Mouse (Mus musculus) hindbrain, embryonic 11.5 days (tissue): ENCODE measurements around the gene Lgals4. TPM values are rescaled to one million over a fixed set of nuclear protein-coding genes. Genes with fewer than 3 reads are reported as not detected.
A peak's percentile ranks its signal among the peaks of the same experiment; 100 is the strongest.
"Not testable (repeated sequence)": the region's sequence is repeated elsewhere in the genome, so short reads cannot be mapped to it uniquely, and the experiment has no call there.

Source experiments
- ATAC-seq: fragments of 200-750 bp; cut with Nextera tagmentation; 2 replicates; pipeline ENCODE4 v1.8.0; 2017; ENCODE audit warnings: mild to moderate bottlenecking, moderate TSS enrichment, moderate library complexity; ENCODE audit not compliant: low FRiP score
- DNase-seq: peaks from one replicate; pipeline ENCODE4 v3.0.0-alpha.2; 2015; ENCODE audit warnings: low spot score
- H3K27ac ChIP-seq: fragments of 300-500 bp; sonication (generic); 2 replicates; pipeline ENCODE4 v1.5.1; 2014; ENCODE audit warnings: mild to moderate bottlenecking, low read depth, low read length
- H3K27me3 ChIP-seq: fragments of 300-500 bp; sonication (generic); 2 replicates; pipeline ENCODE4 v1.6.1; 2014; ENCODE audit warnings: mild to moderate bottlenecking, low read length, moderate library complexity, mixed read lengths; ENCODE audit not compliant: control insufficient read depth, insufficient read depth
- H3K36me3 ChIP-seq: fragments of 300-500 bp; sonication (generic); 2 replicates; pipeline ENCODE4 v1.6.1; 2014; ENCODE audit warnings: mild to moderate bottlenecking, low read length, moderate library complexity, mixed read lengths; ENCODE audit not compliant: control insufficient read depth, insufficient read depth
- H3K4me1 ChIP-seq: fragments of 300-500 bp; sonication (generic); replicated peaks from 2 replicates; pipeline ENCODE4 v1.6.1; 2014; ENCODE audit warnings: low read length, mixed read lengths; ENCODE audit not compliant: control insufficient read depth, insufficient read depth
- H3K4me2 ChIP-seq: fragments of 300-500 bp; sonication (generic); replicated peaks from 2 replicates; pipeline ENCODE4 v1.6.1; 2014; ENCODE audit warnings: mild to moderate bottlenecking, low read depth, low read length
- H3K4me3 ChIP-seq: fragments of 300-500 bp; sonication (generic); 2 replicates; pipeline ENCODE4 v1.5.1; 2014; ENCODE audit warnings: low read depth, low read length
- H3K9ac ChIP-seq: fragments of 300-500 bp; sonication (generic); 2 replicates; pipeline ENCODE4 v1.6.1; 2014; ENCODE audit warnings: low read depth, low read length
- H3K9me3 ChIP-seq: fragments of 300-500 bp; sonication (generic); 2 replicates; pipeline ENCODE4 v1.6.1; 2016; ENCODE audit warnings: low read length; ENCODE audit not compliant: control insufficient read depth
- WGBS: fragments of 180-500 bp; shearing (Covaris S2); extraction: QIAGEN DNeasy Blood & Tissue Kit; methylation state at CpG from one replicate; pipeline ENCODE4 v1.1.7; 2014; 5-methylcytosine and 5-hydroxymethylcytosine counted together
- polyA plus RNA-seq: library from polyadenylated mRNA; unstranded; fragments of >200 nt; fragmentation: Nextera tagmentation; extraction: Ambion mirVana; gene quantifications from 2 replicates; pipeline ENCODE4 v1.2.1, GENCODE M21; 2014

Lgals4 gene
- polyA plus RNA-seq, 1 experiment from 2014 or later = 2.5 TPM

- Histone ChIP-seq H3K4me2 (no peak overlapping the region), H3K36me3 (no peaks in the 10 kb centered on the region), H3K27ac (no peak overlapping the region), H3K4me3 (no peak overlapping the region), H3K9me3 (no peaks in the 10 kb centered on the region), H3K27me3 (no peaks in the 10 kb centered on the region), H3K9ac (0 out of 2 replicates have a peak overlapping the region, but pooled peaks have one; percentile 15), H3K4me1 (no peaks in the 10 kb centered on the region)
- WGBS = 63% methylated on average over 9 of the region's 9 CpGs
- no peak for ATAC-seq
- DNase-seq = no peak
Observed at GRCm38 (mm10) chr7:28864288-28864750, 30.7 kb downstream of the Lgals4 start.

- 0 out of 2 replicates have a peak overlapping the region, but pooled peaks have one; percentile 11 for H3K9ac ChIP-seq
- no peaks in the 10 kb centered on the region for H3K4me1 ChIP-seq
- no peaks in the 10 kb centered on the region for H3K9me3 ChIP-seq
- no peak for ATAC-seq
- H3K36me3 ChIP-seq = no peaks in the 10 kb centered on the region
- WGBS = 46% methylated on average over 33 of the region's 33 CpGs
- peak overlapping the region; percentile 4; the same call in 1 of the 2 replicates for H3K4me3 ChIP-seq
- no peaks in the 10 kb centered on the region for H3K27me3 ChIP-seq
- H3K27ac ChIP-seq = no peak overlapping the region
- DNase-seq = peak; percentile 72
- H3K4me2 ChIP-seq = peak overlapping the region; percentile 29
Observed at GRCm38 (mm10) chr7:28865481-28866300, 32.0 kb downstream of the Lgals4 start.

DNA sequence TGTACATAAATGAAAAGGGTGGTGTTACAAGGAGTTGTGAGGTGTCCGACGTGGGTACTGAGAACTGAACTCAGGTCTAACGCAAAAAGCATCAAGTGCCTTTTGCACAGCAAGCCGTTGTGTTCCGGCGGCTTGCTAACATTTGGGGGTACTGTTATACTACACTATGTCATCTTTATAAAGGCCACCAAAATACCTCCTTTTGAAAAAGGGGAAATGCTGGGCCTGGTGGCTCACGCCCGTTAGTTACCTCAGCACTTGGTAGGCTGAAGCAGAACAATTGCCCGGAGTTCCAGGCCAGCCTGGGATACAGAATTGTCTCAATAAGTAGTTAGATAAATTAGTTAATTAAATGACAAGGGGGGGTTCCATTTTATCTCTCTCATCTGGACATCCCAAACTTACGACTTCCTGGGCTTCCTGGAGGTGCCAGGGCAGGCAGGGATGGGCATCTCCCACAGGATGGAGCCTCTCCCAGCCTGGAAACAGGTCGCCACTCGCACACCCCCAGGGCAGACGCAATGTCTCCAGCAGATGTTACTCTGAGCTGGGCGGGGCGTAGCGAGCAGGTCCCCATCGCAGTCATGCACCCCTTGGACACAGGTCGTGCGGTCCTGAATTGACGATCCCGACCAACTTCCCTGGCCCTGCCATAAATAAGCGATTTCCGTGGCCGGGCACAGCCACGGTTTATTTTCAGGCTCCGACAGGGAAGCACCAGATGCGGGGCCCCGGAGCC is 33.3 kb downstream of the Lgals4 start:
- no peaks in the 10 kb centered on the region for H3K36me3 ChIP-seq
- no peak overlapping the region for H3K4me2 ChIP-seq
- no peak for ATAC-seq
- H3K27me3 ChIP-seq = no peaks in the 10 kb centered on the region
- DNase-seq = no peak
- H3K4me3 ChIP-seq = no peak overlapping the region
- no peaks in the 10 kb centered on the region for H3K4me1 ChIP-seq
- H3K27ac ChIP-seq = no peak overlapping the region
- 93% methylated on average over 28 of the region's 28 CpGs for WGBS
- no peak overlapping the region for H3K9ac ChIP-seq
- no peaks in the 10 kb centered on the region for H3K9me3 ChIP-seq

DNA sequence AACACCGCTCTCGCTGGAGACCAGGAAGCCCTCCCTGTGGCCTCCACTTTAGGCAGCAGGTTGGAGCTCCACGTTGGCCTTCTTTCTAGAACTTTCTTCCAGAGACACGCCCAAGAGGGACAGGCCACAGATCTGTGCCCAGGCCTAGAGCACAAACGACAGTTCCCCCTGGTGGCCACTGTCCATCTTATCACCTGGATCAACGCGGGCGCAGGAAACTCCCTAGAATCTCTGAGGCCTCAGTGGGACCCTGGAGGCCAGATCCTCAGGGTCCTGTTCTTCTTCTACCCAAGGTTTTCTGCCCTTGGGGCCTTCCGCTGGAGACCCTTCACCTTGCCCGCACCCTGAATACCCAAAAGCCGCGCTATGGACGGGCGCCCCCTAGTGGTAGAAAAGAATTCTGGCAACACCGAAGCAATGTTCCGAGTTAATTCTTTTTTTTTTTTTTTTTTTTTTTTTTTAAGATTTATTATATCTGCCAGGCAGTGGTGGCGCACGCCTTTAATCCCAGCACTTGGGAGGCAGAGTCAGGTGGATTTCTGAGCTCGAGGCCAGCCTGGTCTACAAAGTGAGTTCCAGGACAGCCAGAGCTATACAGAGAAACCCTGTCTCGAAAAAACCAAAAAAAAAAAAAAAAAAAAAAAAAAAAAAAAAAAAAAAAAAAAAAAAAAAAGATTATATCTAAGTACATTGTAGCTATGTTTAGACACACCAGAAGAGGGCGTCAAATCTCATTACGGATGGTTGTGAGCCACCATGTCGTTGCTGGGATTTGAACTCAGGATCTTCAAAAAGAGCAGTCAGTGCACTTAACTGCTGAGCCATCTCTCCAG is 34.1 kb downstream of the Lgals4 start:
- H3K4me2 ChIP-seq, ATAC-seq, H3K4me3 ChIP-seq, H3K4me1 ChIP-seq, H3K36me3 ChIP-seq, H3K9ac ChIP-seq, H3K27me3 ChIP-seq, H3K9me3 ChIP-seq, H3K27ac ChIP-seq: not testable (repeated sequence)
- peak; percentile 83 for DNase-seq
- 32% methylated on average over 23 of the region's 23 CpGs for WGBS

DNA sequence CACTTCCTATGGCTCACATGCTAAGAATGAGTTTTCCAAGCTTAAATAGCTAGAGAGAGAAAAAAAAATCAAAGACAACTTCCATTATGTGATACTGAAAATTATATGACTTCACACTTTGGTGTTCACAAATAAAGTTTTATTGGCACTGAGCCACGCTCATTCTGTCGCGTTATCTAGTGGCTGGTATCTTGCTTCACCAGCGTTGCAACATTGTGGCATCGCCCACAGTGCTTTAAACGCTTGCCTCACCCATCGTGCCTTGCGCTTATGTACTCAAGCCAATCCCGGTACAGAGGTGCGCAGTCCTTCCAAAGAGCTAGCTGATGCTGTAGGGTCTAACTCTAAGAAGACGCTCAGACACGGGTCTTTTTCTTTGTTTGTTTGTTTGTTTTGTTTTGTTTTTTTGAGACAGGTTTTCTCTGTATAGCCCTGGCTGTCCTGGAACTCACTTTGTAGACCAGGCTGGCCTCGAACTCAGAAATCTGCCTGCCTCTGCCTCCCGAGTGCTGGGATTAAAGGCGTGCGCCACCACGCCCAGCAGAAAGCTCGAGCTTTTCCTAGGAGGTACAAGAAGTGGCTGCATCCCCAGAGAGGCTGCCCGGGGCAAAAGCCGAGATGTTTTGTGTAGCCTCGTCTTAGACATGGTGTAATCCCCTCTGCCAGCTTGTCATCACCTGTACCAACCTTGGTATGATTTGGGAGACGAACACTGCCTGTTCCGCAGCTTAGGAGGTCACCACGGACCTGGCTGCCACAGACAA is 37.4 kb downstream of the Lgals4 start:
- Histone ChIP-seq H3K27ac (no peak overlapping the region), H3K9me3 (no peaks in the 10 kb centered on the region), H3K36me3 (no peaks in the 10 kb centered on the region), H3K4me3 (no peak overlapping the region), H3K4me2 (no peak overlapping the region), H3K9ac (no peak overlapping the region), H3K27me3 (no peaks in the 10 kb centered on the region), H3K4me1 (no peaks in the 10 kb centered on the region)
- WGBS = 91% methylated on average over 24 of the region's 24 CpGs
- ATAC-seq (no peak), DNase-seq (no peak)

- no peak overlapping the region for H3K9ac ChIP-seq
- no peak for DNase-seq
- no peaks in the 10 kb centered on the region for H3K4me1 ChIP-seq
- no peak overlapping the region for H3K27ac ChIP-seq
- no peak for ATAC-seq
- H3K27me3 ChIP-seq = no peaks in the 10 kb centered on the region
- no peaks in the 10 kb centered on the region for H3K9me3 ChIP-seq
- no peak overlapping the region for H3K4me2 ChIP-seq
- H3K36me3 ChIP-seq = no peaks in the 10 kb centered on the region
- 88% methylated on average over 2 of the region's 2 CpGs for WGBS
- no peak overlapping the region for H3K4me3 ChIP-seq
Observed at GRCm38 (mm10) chr7:28874565-28874964, 40.9 kb downstream of the Lgals4 start.

DNA sequence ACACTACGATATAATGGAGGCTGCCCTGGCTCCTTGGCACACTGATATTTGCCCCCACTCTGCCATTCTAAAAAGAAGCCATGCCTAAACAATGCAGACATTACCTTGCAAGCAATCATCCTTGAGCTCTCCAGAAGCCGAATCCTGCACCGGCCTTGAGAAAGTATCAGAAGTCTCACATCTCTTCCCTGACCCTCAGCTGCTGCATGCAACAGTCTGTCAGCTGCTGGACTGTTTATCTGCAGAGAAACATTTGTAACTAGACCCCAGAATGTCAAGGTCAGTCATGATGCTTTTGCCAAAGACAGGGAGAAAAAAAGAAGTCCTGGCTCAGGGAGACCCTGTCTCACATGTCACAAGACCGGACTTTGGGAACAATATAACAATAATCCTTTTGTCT is 42.4 kb downstream of the Lgals4 start:
- no peak for ATAC-seq
- H3K4me3 ChIP-seq = no peak overlapping the region
- no peak overlapping the region for H3K4me2 ChIP-seq
- WGBS = 77% methylated on average over 4 of the region's 4 CpGs
- H3K9me3 ChIP-seq = no peaks in the 10 kb centered on the region
- no peak overlapping the region for H3K27ac ChIP-seq
- H3K4me1 ChIP-seq = no peaks in the 10 kb centered on the region
- no peaks in the 10 kb centered on the region for H3K27me3 ChIP-seq
- no peak for DNase-seq
- no peaks in the 10 kb centered on the region for H3K36me3 ChIP-seq
- no peak overlapping the region for H3K9ac ChIP-seq

- DNase-seq (no peak), ATAC-seq (no peak)
- Histone ChIP-seq H3K27ac (no peak overlapping the region), H3K36me3 (no peaks in the 10 kb centered on the region), H3K4me1 (no peaks in the 10 kb centered on the region), H3K4me3 (no peak overlapping the region), H3K27me3 (no peaks in the 10 kb centered on the region), H3K4me2 (no peak overlapping the region), H3K9ac (no peak overlapping the region), H3K9me3 (no peaks in the 10 kb centered on the region)
- WGBS = 89% methylated on average over 7 of the region's 7 CpGs
Observed at GRCm38 (mm10) chr7:28877155-28877554, 43.5 kb downstream of the Lgals4 start.
